Mouse (Mus musculus): ENCODE results near the gene Smpd3. TPM values are rescaled to one million over a fixed set of nuclear protein-coding genes. Genes with fewer than 3 reads are reported as not detected.
"Not testable (repeated sequence)": the region's sequence is repeated elsewhere in the genome, so short reads cannot be mapped to it uniquely, and the experiment has no call there.

Gene Smpd3
- polyA plus RNA-seq, 1 experiment from 2014 or later = 0.49 TPM

DNA sequence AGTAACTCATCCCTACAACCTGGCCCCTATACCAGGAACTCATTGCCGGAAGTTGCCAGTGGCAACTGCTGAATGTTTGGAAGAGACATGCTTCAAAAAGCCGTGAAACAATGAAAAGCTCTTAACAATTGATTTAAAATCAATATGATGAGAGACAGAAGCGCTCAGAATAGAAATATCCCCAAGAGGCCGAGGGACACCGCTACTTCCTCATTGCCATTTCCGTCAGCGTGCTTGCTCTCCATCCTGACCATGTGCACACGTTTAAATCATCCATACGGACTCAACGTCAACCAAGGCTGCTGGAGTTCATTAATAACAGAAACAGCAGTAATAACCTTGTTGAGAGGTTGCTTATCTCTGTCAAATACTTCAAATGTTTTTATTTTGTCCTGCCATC lies 21.3 kb downstream of the Smpd3 start:
- WGBS = 88% methylated on average over 10 of the region's 10 CpGs
- Histone ChIP-seq H3K36me3 (ENCODE audit: control insufficient read depth, insufficient read depth, low read length) (no peaks in the 10 kb centered on the region), H3K9me3 (ENCODE audit: control insufficient read depth, low read length) (no peaks in the 10 kb centered on the region), H3K4me2 (ENCODE audit: low read depth, severe bottlenecking) (no peak overlapping the region), H3K9ac (ENCODE audit: low read length) (no peak overlapping the region), H3K4me3 (ENCODE audit: low read depth, low read length) (no peak overlapping the region), H3K4me1 (ENCODE audit: control insufficient read depth, insufficient read depth, low read length) (no peaks in the 10 kb centered on the region), H3K27ac (replicated peaks; ENCODE audit: low read depth, low read length) (no peak overlapping the region), H3K27me3 (ENCODE audit: control insufficient read depth, insufficient read depth, low read length) (no peaks in the 10 kb centered on the region)
- ATAC-seq (ENCODE audit: insufficient number of reproducible peaks, low FRiP score, low TSS enrichment, low read depth) (no peak), DNase-seq (ENCODE audit: low spot score) (no peak)

DNA sequence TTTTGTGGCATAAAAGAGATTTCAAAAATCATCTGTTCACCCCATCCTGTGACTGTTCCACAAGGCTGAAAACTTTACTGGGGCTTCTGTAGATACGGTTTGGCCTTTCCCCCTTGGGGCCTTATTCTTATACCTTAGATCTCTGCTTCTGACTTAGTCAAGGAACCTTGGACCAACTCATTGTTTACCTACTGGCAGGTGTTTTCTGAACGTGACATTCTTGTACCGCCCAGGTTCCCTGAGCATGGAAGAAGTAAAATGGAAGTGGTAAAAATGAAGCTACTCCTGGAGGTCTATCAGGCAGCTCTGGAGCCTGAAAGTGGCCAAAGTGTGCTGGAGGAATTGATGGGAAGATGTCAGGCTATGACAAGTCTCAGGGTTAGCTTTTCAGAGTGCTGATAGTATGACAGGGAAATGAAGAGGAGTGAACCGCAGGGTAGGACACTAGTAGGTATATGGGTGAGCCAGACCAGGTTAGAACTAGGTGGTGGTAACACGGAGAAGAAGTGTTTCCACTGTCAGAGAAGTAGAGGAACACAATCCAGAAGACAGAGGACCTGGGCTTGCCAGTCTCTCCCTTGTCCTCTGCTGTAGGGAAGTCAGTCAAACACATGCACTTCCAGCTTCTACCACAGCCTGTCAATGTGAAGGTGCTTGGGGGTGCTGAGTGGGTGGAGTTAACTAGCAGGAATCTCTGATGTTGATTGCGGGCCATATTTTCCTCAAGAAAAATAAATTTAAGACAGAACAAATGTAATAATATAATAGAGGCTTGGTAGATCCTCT lies 22.2 kb downstream of the Smpd3 start:
- no peak for DNase-seq (ENCODE audit: low spot score)
- Histone ChIP-seq H3K4me3 (ENCODE audit: low read depth, low read length) (no peak overlapping the region), H3K9ac (ENCODE audit: low read length) (no peak overlapping the region), H3K36me3 (ENCODE audit: control insufficient read depth, insufficient read depth, low read length) (no peaks in the 10 kb centered on the region), H3K27me3 (ENCODE audit: control insufficient read depth, insufficient read depth, low read length) (no peaks in the 10 kb centered on the region), H3K4me1 (ENCODE audit: control insufficient read depth, insufficient read depth, low read length) (no peaks in the 10 kb centered on the region), H3K27ac (replicated peaks; ENCODE audit: low read depth, low read length) (no peak overlapping the region), H3K9me3 (ENCODE audit: control insufficient read depth, low read length) (no peaks in the 10 kb centered on the region), H3K4me2 (ENCODE audit: low read depth, severe bottlenecking) (no peak overlapping the region)
- WGBS = 88% methylated on average over 6 of the region's 6 CpGs
- no peak for ATAC-seq (ENCODE audit: insufficient number of reproducible peaks, low FRiP score, low TSS enrichment, low read depth)

DNA sequence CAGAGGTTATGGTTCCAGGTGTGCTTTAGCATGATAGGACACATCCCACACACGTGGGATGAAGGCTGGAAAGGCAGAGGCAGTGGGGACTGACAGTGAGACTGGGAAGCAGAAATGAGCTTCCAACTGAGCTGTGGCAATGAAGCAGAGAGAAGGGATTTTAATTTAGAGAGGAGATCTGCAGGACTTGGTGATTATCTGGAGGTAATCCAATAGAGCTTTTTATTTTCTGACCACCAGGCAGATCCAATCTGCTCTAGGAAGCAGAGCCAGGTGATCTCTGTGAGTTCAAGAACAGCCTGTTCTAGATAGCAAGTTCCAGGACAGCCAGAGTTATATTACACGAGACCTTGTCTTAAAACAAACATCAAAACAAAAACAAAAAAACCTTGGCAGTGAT lies 24.0 kb downstream of the Smpd3 start:
- no peaks in the 10 kb centered on the region for H3K4me1 ChIP-seq (ENCODE audit: control insufficient read depth, insufficient read depth, low read length)
- 58% methylated on average over 2 of the region's 2 CpGs for WGBS

DNA sequence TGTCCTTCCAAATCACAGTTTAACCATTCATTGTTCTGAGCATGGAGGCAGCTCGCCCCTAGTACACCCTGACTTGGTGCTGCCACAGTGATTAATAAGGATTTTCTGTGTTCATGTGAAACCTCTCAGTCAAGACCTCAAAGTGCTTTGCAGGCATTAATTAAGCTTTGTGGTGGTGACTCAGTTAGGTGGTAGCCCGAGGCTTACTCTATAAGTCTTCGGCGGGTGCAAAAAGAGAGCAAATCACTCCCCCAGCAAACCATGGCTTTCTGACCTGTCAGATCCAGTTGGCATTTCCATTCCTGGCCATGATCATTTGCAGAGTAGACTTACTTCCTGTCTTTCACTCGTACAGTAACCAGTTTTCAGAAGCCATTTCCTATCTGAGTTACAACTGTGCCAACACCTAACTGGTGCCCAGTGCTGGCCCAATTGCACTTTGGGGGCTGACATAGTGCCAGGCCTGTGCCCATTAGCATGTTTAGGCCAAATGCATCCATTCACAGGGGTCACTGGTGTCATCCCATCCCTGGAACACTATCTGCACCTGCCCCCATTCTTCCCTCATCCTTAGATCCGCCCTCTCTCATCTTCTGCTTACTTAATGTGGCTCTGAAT lies 24.6 kb downstream of the Smpd3 start:
- Histone ChIP-seq H3K4me1 (ENCODE audit: control insufficient read depth, insufficient read depth, low read length) (no peaks in the 10 kb centered on the region), H3K4me2 (ENCODE audit: low read depth, severe bottlenecking) (no peak overlapping the region), H3K27me3 (ENCODE audit: control insufficient read depth, insufficient read depth, low read length) (no peaks in the 10 kb centered on the region), H3K27ac (replicated peaks; ENCODE audit: low read depth, low read length) (no peak overlapping the region), H3K9ac (ENCODE audit: low read length) (no peak overlapping the region), H3K9me3 (ENCODE audit: control insufficient read depth, low read length) (no peaks in the 10 kb centered on the region), H3K36me3 (ENCODE audit: control insufficient read depth, insufficient read depth, low read length) (no peaks in the 10 kb centered on the region), H3K4me3 (ENCODE audit: low read depth, low read length) (no peak overlapping the region)
- ATAC-seq (ENCODE audit: insufficient number of reproducible peaks, low FRiP score, low TSS enrichment, low read depth) = no peak
- 86% methylated on average over 6 of the region's 6 CpGs for whole genome bisulfite sequencing
- DNase-seq (ENCODE audit: low spot score) = no peak

More for the DNA sequence above, 24.0 kb downstream of the Smpd3 start:
- Histone ChIP-seq H3K27me3 (ENCODE audit: control insufficient read depth, insufficient read depth, low read length) (no peaks in the 10 kb centered on the region), H3K9ac (ENCODE audit: low read length) (no peak overlapping the region), H3K36me3 (ENCODE audit: control insufficient read depth, insufficient read depth, low read length) (no peaks in the 10 kb centered on the region), H3K4me3 (ENCODE audit: low read depth, low read length) (no peak overlapping the region), H3K4me2 (ENCODE audit: low read depth, severe bottlenecking) (no peak overlapping the region), H3K9me3 (ENCODE audit: control insufficient read depth, low read length) (no peaks in the 10 kb centered on the region), H3K27ac (replicated peaks; ENCODE audit: low read depth, low read length) (no peak overlapping the region)
- no peak for DNase-seq (ENCODE audit: low spot score)
- no peak for ATAC-seq (ENCODE audit: insufficient number of reproducible peaks, low FRiP score, low TSS enrichment, low read depth)

DNA sequence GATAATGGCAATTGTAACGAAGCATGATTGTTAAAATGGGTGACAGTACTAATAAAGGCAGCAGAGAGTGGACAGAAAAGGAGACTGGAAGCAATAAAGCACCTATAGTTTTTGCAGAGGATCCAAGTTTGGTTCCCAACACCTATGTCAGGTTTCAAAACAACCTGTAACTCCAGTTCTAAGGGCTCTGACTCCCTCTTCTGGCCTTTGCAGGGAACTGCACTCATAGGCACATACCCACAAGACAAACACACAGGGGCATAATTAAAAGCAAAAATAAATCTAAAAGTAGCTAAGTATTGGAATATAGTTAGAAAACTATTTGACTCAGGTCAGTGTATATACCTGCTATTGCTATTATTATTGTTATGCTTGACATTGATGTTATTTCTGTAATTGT lies 25.8 kb downstream of the Smpd3 start:
- WGBS = 96% methylated on average over 1 of the region's 1 CpGs
- no peak overlapping the region for H3K27ac ChIP-seq (replicated peaks; ENCODE audit: low read depth, low read length)
- no peak overlapping the region for H3K9ac ChIP-seq (ENCODE audit: low read length)
- no peak for DNase-seq (ENCODE audit: low spot score)
- H3K27me3 ChIP-seq (ENCODE audit: control insufficient read depth, insufficient read depth, low read length) = no peaks in the 10 kb centered on the region
- H3K4me2 ChIP-seq (ENCODE audit: low read depth, severe bottlenecking) = no peak overlapping the region
- no peaks in the 10 kb centered on the region for H3K9me3 ChIP-seq (ENCODE audit: control insufficient read depth, low read length)
- ATAC-seq (ENCODE audit: insufficient number of reproducible peaks, low FRiP score, low TSS enrichment, low read depth) = no peak
- no peak overlapping the region for H3K4me3 ChIP-seq (ENCODE audit: low read depth, low read length)
- no peaks in the 10 kb centered on the region for H3K4me1 ChIP-seq (ENCODE audit: control insufficient read depth, insufficient read depth, low read length)
- H3K36me3 ChIP-seq (ENCODE audit: control insufficient read depth, insufficient read depth, low read length) = no peaks in the 10 kb centered on the region

DNA sequence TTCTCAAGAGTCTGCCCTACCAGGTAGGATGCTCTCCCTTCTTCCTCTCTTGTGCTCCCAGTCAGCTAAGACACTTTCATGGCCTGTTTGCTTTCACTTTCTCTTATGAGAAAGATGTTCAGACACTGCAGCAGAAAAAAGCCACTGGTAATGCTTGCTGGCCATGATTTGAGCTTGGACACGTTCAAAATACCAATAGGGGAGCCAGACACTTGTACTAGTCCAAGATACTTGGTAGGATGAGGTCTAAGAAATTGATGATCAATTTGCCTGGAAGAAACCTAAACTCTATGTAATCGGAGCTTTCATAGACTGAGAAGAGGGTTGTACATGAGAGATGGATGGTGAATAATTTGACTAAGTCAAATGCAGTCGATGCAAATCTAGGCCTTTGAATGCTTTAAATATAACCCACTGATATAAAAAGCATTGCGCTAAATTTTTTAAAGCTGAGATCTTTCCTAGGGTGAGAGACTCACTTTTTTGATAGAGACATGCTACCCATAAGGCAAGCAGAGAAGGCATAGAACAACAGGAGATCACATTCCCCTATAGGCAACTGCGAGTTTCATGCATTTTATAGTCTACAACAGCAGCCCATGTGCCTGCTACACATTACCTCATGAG lies 27.6 kb downstream of the Smpd3 start:
- Histone ChIP-seq H3K4me2 (ENCODE audit: low read depth, severe bottlenecking) (no peak overlapping the region), H3K27ac (replicated peaks; ENCODE audit: low read depth, low read length) (no peak overlapping the region), H3K4me3 (ENCODE audit: low read depth, low read length) (no peak overlapping the region), H3K9ac (ENCODE audit: low read length) (no peak overlapping the region), H3K27me3 (ENCODE audit: control insufficient read depth, insufficient read depth, low read length) (no peaks in the 10 kb centered on the region), H3K9me3 (ENCODE audit: control insufficient read depth, low read length) (no peaks in the 10 kb centered on the region), H3K4me1 (ENCODE audit: control insufficient read depth, insufficient read depth, low read length) (no peaks in the 10 kb centered on the region), H3K36me3 (ENCODE audit: control insufficient read depth, insufficient read depth, low read length) (no peaks in the 10 kb centered on the region)
- ATAC-seq (ENCODE audit: insufficient number of reproducible peaks, low FRiP score, low TSS enrichment, low read depth) (no peak), DNase-seq (ENCODE audit: low spot score) (no peak)
- 85% methylated on average over 5 of the region's 5 CpGs for WGBS

DNA sequence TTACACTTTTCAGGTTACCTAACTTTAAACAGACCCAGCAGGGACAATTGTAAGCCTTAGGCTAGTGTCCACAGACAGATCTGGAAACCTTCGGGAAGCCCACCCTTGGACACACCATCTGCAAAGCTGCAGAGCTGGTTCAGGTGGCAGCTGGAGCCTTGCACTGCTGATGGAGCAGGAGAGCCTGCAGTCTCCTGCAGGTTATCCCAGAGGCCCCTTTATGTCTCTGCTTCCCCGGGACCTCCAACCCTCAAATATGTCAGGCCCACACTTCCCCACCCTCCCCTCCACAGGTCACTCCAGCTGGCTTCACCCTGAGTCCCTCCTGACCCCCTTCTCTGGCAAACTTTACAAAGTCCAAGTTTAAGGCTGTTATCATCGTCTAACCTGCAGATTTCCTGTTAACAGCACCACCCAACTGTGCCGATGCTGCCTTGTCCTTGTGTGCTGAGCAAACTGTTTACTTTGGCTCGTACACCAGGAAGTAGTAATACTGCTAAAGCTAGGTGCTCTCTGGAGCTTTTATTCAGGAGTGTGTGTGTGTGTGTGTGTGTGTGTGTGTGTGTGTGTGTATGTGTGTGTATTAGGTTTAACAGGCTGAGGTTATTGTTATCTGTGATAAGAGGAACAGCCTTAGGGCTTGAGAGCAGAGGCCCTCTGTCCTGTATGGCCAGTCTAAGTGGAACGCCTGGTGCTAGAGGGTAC lies 29.6 kb downstream of the Smpd3 start:
- H3K27ac ChIP-seq (replicated peaks; ENCODE audit: low read depth, low read length); H3K4me3 ChIP-seq (ENCODE audit: low read depth, low read length); H3K4me1 ChIP-seq (ENCODE audit: control insufficient read depth, insufficient read depth, low read length); H3K4me2 ChIP-seq (ENCODE audit: low read depth, severe bottlenecking); H3K9ac ChIP-seq (ENCODE audit: low read length); ATAC-seq (ENCODE audit: insufficient number of reproducible peaks, low FRiP score, low TSS enrichment, low read depth); H3K27me3 ChIP-seq (ENCODE audit: control insufficient read depth, insufficient read depth, low read length); DNase-seq (ENCODE audit: low spot score); H3K9me3 ChIP-seq (ENCODE audit: control insufficient read depth, low read length); H3K36me3 ChIP-seq (ENCODE audit: control insufficient read depth, insufficient read depth, low read length): not testable (repeated sequence)
- WGBS = 78% methylated on average over 6 of the region's 6 CpGs

DNA sequence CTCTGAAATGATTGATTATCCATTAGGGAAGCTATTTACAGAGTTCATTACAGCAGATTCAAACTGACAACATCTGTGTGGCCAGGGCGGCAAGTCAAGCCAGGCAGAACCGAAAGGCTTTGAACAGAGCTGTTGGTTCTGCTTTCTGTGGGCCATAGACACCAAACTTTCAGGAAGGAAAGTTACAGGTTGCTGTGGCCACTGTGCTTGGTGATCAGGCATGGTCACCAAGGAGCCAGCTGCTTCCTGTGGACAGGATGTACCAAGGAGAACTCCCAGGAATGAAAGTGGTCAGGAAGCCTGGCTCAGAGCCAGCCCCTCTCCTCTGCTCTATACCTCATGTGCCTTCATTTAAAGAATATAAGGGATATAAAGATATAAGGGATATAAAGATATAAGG lies 30.2 kb downstream of the Smpd3 start:
- H3K27me3 ChIP-seq (ENCODE audit: control insufficient read depth, insufficient read depth, low read length) = no peaks in the 10 kb centered on the region
- no peak overlapping the region for H3K27ac ChIP-seq (replicated peaks; ENCODE audit: low read depth, low read length)
- no peaks in the 10 kb centered on the region for H3K9me3 ChIP-seq (ENCODE audit: control insufficient read depth, low read length)
- WGBS = 79% methylated on average over 2 of the region's 2 CpGs
- no peak overlapping the region for H3K9ac ChIP-seq (ENCODE audit: low read length)
- ATAC-seq (ENCODE audit: insufficient number of reproducible peaks, low FRiP score, low TSS enrichment, low read depth) (no peak), DNase-seq (ENCODE audit: low spot score) (no peak)
- H3K4me3 ChIP-seq (ENCODE audit: low read depth, low read length) = no peak overlapping the region
- H3K4me2 ChIP-seq (ENCODE audit: low read depth, severe bottlenecking) = no peak overlapping the region
- H3K4me1 ChIP-seq (ENCODE audit: control insufficient read depth, insufficient read depth, low read length) = no peaks in the 10 kb centered on the region
- no peaks in the 10 kb centered on the region for H3K36me3 ChIP-seq (ENCODE audit: control insufficient read depth, insufficient read depth, low read length)

Data from limb, embryonic 11.5 days (tissue).